Comparison of ENCODE assay signal across 26 mouse cellular contexts in genomic region chr2:169122887-169123286, GRCm38 (mm10).
A peak's percentile ranks its signal among the peaks of the same experiment; 100 is the strongest.
DNase-seq lines count a peak whose midpoint lies in the region; ATAC-seq and TF ChIP-seq lines count a peak whose summit lies in the region.
"Had no signal": no experiment of that assay in that cellular context is flagged by ENCODE, and none has a peak within 500 bp of the region (broad histone marks: within the 10 kb centered on the region; RNA-seq: fewer than 3 reads in every experiment).

No protein-coding gene starts in this region.

- ATAC-seq in megakaryocyte, adult 5-6 weeks (ENCODE audit: poor library complexity, severe bottlenecking): no peak
- ATAC-seq in kidney, embryonic 16.5 days (ENCODE audit: low FRiP score, low TSS enrichment): no peak
- ATAC-seq: forebrain, embryonic 14.5 days; hindbrain, embryonic 16.5 days; intestine, embryonic 16.5 days; liver, postnatal 0 days had no signal

- no peak overlapping the region for H3K4me2 ChIP-seq in kidney, embryonic 16.5 days (replicated peaks; ENCODE audit: low read depth, low read length)
- H3K4me2 ChIP-seq: heart, embryonic 12.5 days had no signal

- 88% methylated on average over 7 of the region's 7 CpGs for WGBS in heart, adult 2 months
- 80% methylated on average over 7 of the region's 7 CpGs for WGBS in heart, embryonic 10.5 days
- 90% methylated on average over 7 of the region's 7 CpGs for WGBS in cerebellum, adult 2 months
- WGBS in kidney, embryonic 16.5 days: 88% methylated on average over 7 of the region's 7 CpGs

- no peak overlapping the region for H3K4me3 ChIP-seq in heart, adult 2 months
- no peak overlapping the region for H3K4me3 ChIP-seq in heart, embryonic 10.5 days
- H3K4me3 ChIP-seq in megakaryocyte, embryonic 14.5 days (replicated peaks): peak overlapping the region; percentile 28
- no peak overlapping the region for H3K4me3 ChIP-seq in embryonic fibroblast, embryonic 13.5 days (ENCODE audit: insufficient read depth, low read length)
- H3K4me3 ChIP-seq in cerebellum, adult 2 months (replicated peaks; ENCODE audit: insufficient read depth, low read depth, low read length): no peak overlapping the region
- no peak overlapping the region for H3K4me3 ChIP-seq in kidney, embryonic 16.5 days (ENCODE audit: low read length)
- H3K4me3 ChIP-seq: heart, embryonic 12.5 days; hindbrain, embryonic 10.5 days; limb, embryonic 10.5 days; midbrain, embryonic 10.5 days had no signal

- H3K9me3 ChIP-seq in heart, embryonic 10.5 days: 0 out of 2 replicates have a peak, but pooled peaks cover 8% of the 10 kb centered on the region
- H3K9me3 ChIP-seq in megakaryocyte, embryonic 14.5 days: peaks cover 48% of the 10 kb centered on the region
- peaks cover 13% of the 10 kb centered on the region for H3K9me3 ChIP-seq in kidney, embryonic 16.5 days (ENCODE audit: low read length)
- H3K9me3 ChIP-seq: limb, embryonic 10.5 days had no signal

- DNase-seq in heart, adult 2 months: no peak
- no peak for DNase-seq in heart, embryonic 10.5 days (ENCODE audit: low spot score)
- DNase-seq in ES-CJ7 (ENCODE audit: low read depth, low spot score): peak; percentile 55
- no peak for DNase-seq in cerebellum, adult 2 months
- DNase-seq: adrenal gland, adult 2 months; cerebellum, adult 8-10 months; cerebellum, postnatal 36 days; embryo, embryonic 11 days; gastrocnemius, postnatal 10 days; heart, postnatal 10 days; liver; liver, postnatal 0 days; right cerebral cortex, adult 18-20 months had no signal

- no peak for TF ChIP-seq EP300 in heart, adult 2 months (IDR thresholded peaks at IDR 0.05; ENCODE audit: insufficient read depth, low read depth, low read length)

- no peaks in the 10 kb centered on the region for H3K4me1 ChIP-seq in heart, adult 2 months (ENCODE audit: control insufficient read depth, insufficient read depth, low read length)
- no peaks in the 10 kb centered on the region for H3K4me1 ChIP-seq in heart, embryonic 10.5 days
- H3K4me1 ChIP-seq in megakaryocyte, embryonic 14.5 days: no peaks in the 10 kb centered on the region
- H3K4me1 ChIP-seq in embryonic fibroblast, embryonic 13.5 days (ENCODE audit: control insufficient read depth, insufficient read depth, low read length): no peaks in the 10 kb centered on the region
- H3K4me1 ChIP-seq in cerebellum, adult 2 months (ENCODE audit: control insufficient read depth, insufficient read depth, low read length): no peaks in the 10 kb centered on the region
- H3K4me1 ChIP-seq in kidney, embryonic 16.5 days (ENCODE audit: insufficient read depth, low read length): no peaks in the 10 kb centered on the region
- H3K4me1 ChIP-seq: heart, embryonic 12.5 days; hindbrain, embryonic 10.5 days; midbrain, embryonic 10.5 days had no signal

- intact Hi-C loops in heart, adult 2 months (cut with DNase I): no loop called here

- H3K79me2 ChIP-seq in heart, adult 2 months (replicated peaks; ENCODE audit: control insufficient read depth, insufficient read depth, low read length): no peaks in the 10 kb centered on the region

- TF ChIP-seq POLR2A in heart, adult 2 months (IDR thresholded peaks at IDR 0.05; ENCODE audit: insufficient read depth, low read depth, low read length): no peak
- no peak for TF ChIP-seq POLR2A in embryonic fibroblast, embryonic 13.5 days (IDR thresholded peaks at IDR 0.05; ENCODE audit: low read depth, low read length)
- no peak for TF ChIP-seq POLR2A in cerebellum, adult 2 months (IDR thresholded peaks at IDR 0.05; ENCODE audit: borderline replicate concordance, insufficient read depth, low read length)

- H3K9ac ChIP-seq in heart, adult 2 months (ENCODE audit: low read depth, low read length): no peak overlapping the region
- H3K9ac ChIP-seq in kidney, embryonic 16.5 days (replicated peaks; ENCODE audit: low read length): no peak overlapping the region
- H3K9ac ChIP-seq: heart, embryonic 12.5 days; liver, postnatal 0 days had no signal

- no peaks in the 10 kb centered on the region for H3K27me3 ChIP-seq in heart, adult 2 months (ENCODE audit: control insufficient read depth, insufficient read depth, low read length)
- H3K27me3 ChIP-seq in heart, embryonic 10.5 days (ENCODE audit: insufficient read depth, poor library complexity, severe bottlenecking): no peaks in the 10 kb centered on the region
- H3K27me3 ChIP-seq in megakaryocyte, embryonic 14.5 days (replicated peaks): no peaks in the 10 kb centered on the region
- no peaks in the 10 kb centered on the region for H3K27me3 ChIP-seq in cerebellum, adult 2 months (ENCODE audit: control insufficient read depth, insufficient read depth, low read length)
- H3K27me3 ChIP-seq in kidney, embryonic 16.5 days (ENCODE audit: insufficient read depth, low read length): no peaks in the 10 kb centered on the region
- H3K27me3 ChIP-seq: CH12.LX; heart, embryonic 12.5 days had no signal

- no peak overlapping the region for H3K27ac ChIP-seq in heart, adult 2 months
- H3K27ac ChIP-seq in heart, embryonic 10.5 days: no peak overlapping the region
- no peak overlapping the region for H3K27ac ChIP-seq in embryonic fibroblast, embryonic 13.5 days (ENCODE audit: insufficient read depth, low read length)
- no peak overlapping the region for H3K27ac ChIP-seq in cerebellum, adult 2 months (ENCODE audit: insufficient read depth, low read length)
- no peak overlapping the region for H3K27ac ChIP-seq in kidney, embryonic 16.5 days (ENCODE audit: low read length)
- H3K27ac ChIP-seq: hindbrain, embryonic 10.5 days; kidney, postnatal 0 days; limb, embryonic 10.5 days; midbrain, embryonic 10.5 days had no signal

- H3K36me3 ChIP-seq in heart, adult 2 months (ENCODE audit: control insufficient read depth, insufficient read depth, low read length): no peaks in the 10 kb centered on the region
- H3K36me3 ChIP-seq in heart, embryonic 10.5 days: no peaks in the 10 kb centered on the region; the same call in 1 of the 2 replicates
- H3K36me3 ChIP-seq in megakaryocyte, embryonic 14.5 days (replicated peaks; ENCODE audit: low read length): no peaks in the 10 kb centered on the region
- H3K36me3 ChIP-seq in kidney, embryonic 16.5 days (ENCODE audit: insufficient read depth, low read length): no peaks in the 10 kb centered on the region
- H3K36me3 ChIP-seq: heart, embryonic 12.5 days; limb, embryonic 10.5 days; midbrain, embryonic 10.5 days had no signal

- TF ChIP-seq CTCF in heart, adult 2 months (IDR thresholded peaks at IDR 0.05): 0 out of 2 replicates have a peak, but pooled peaks have one; percentile 6
- 0 out of 2 replicates have a peak, but pooled peaks have one; percentile 2 for TF ChIP-seq CTCF in embryonic fibroblast, embryonic 13.5 days (IDR thresholded peaks at IDR 0.05; ENCODE audit: borderline replicate concordance, insufficient read depth, low read length)
- TF ChIP-seq CTCF in cerebellum, adult 2 months (IDR thresholded peaks at IDR 0.05; ENCODE audit: borderline replicate concordance, insufficient read depth, low read depth, low read length): no peak
